Comparison of ENCODE assay signal across 32 mouse cellular contexts in genomic region chr1:171774266-171774665, GRCm38 (mm10). TPM values are rescaled to one million over a fixed set of nuclear protein-coding genes. Genes with fewer than 3 reads are reported as not detected.
"Had no signal": no experiment of that assay in that cellular context is flagged by ENCODE, and none has a peak within 500 bp of the region (broad histone marks: within the 10 kb centered on the region; RNA-seq: fewer than 3 reads in every experiment).

No protein-coding gene starts in this region.

- H3K4me1 ChIP-seq: heart, embryonic 10.5 days; heart, embryonic 12.5 days; heart, embryonic 13.5 days; heart, embryonic 15.5 days; hindbrain, embryonic 10.5 days; hindbrain, embryonic 12.5 days; hindbrain, embryonic 13.5 days; hindbrain, embryonic 15.5 days; intestine, embryonic 15.5 days; kidney, embryonic 15.5 days had no signal

- H3K4me3 ChIP-seq: heart, embryonic 10.5 days; heart, embryonic 12.5 days; heart, embryonic 13.5 days; heart, embryonic 15.5 days; hindbrain, embryonic 10.5 days; hindbrain, embryonic 12.5 days; hindbrain, embryonic 13.5 days; hindbrain, embryonic 15.5 days; intestine, embryonic 15.5 days; kidney, embryonic 15.5 days; layer of hippocampus, adult 2 months had no signal

- H3K9me3 ChIP-seq: heart, embryonic 10.5 days; heart, embryonic 12.5 days; heart, embryonic 13.5 days; heart, embryonic 15.5 days; hindbrain, embryonic 10.5 days; hindbrain, embryonic 12.5 days; hindbrain, embryonic 13.5 days; hindbrain, embryonic 15.5 days; intestine, embryonic 15.5 days; kidney, embryonic 15.5 days had no signal

- H3K4me2 ChIP-seq: heart, embryonic 11.5 days; heart, embryonic 12.5 days; heart, embryonic 13.5 days; heart, embryonic 15.5 days; hindbrain, embryonic 12.5 days; hindbrain, embryonic 13.5 days; hindbrain, embryonic 14.5 days; hindbrain, embryonic 15.5 days; intestine, embryonic 15.5 days; kidney, embryonic 15.5 days had no signal

- H3K27ac ChIP-seq: heart, embryonic 10.5 days; heart, embryonic 13.5 days; heart, embryonic 15.5 days; hindbrain, embryonic 10.5 days; hindbrain, embryonic 12.5 days; hindbrain, embryonic 13.5 days; hindbrain, embryonic 14.5 days; hindbrain, embryonic 15.5 days; hindbrain, postnatal 0 days; intestine, embryonic 15.5 days; kidney, embryonic 15.5 days; kidney, postnatal 0 days; layer of hippocampus, adult 2 months had no signal

- H3K27me3 ChIP-seq: heart, embryonic 12.5 days; heart, embryonic 13.5 days; heart, embryonic 15.5 days; hindbrain, embryonic 12.5 days; hindbrain, embryonic 13.5 days; hindbrain, embryonic 15.5 days; intestine, embryonic 15.5 days; kidney, embryonic 15.5 days had no signal

- H3K9ac ChIP-seq: heart, embryonic 12.5 days; heart, embryonic 13.5 days; heart, embryonic 15.5 days; hindbrain, embryonic 12.5 days; hindbrain, embryonic 13.5 days; hindbrain, embryonic 14.5 days; hindbrain, embryonic 15.5 days; intestine, embryonic 15.5 days; kidney, embryonic 15.5 days had no signal

- H3K36me3 ChIP-seq: heart, embryonic 10.5 days; heart, embryonic 12.5 days; heart, embryonic 13.5 days; heart, embryonic 15.5 days; hindbrain, embryonic 10.5 days; hindbrain, embryonic 12.5 days; hindbrain, embryonic 13.5 days; hindbrain, embryonic 15.5 days; intestine, embryonic 15.5 days; kidney, embryonic 15.5 days had no signal

- DNase-seq: heart, postnatal 10 days; heart, postnatal 14 days; heart, postnatal 36 days; heart, postnatal 4 days; kidney, adult 18-20 months; kidney, adult 2 months; kidney, adult 8-10 months; kidney, adult 9 months; kidney, postnatal 10 days; kidney, postnatal 14 days; kidney, postnatal 25 days; kidney, postnatal 36 days; kidney, postnatal 4 days; layer of hippocampus, adult 9-11 months; layer of hippocampus, postnatal 36 days had no signal

- ATAC-seq: intestine, embryonic 15.5 days; intestine, embryonic 16.5 days; intestine, postnatal 0 days had no signal

RNA-seq across cellular contexts. Expression of gene Slamf1, which starts 7.3 kb away (rescaled TPM):
- polyA plus RNA-seq: intestine, postnatal 0 days had no signal
